Comparison of ENCODE assay signal across 8 mouse cellular contexts in genomic region chr5:113872936-113873912, GRCm38 (mm10). TPM values are rescaled to one million over a fixed set of nuclear protein-coding genes. Genes with fewer than 3 reads are reported as not detected.
DNase-seq lines count a peak whose midpoint lies in the region; ATAC-seq lines count a peak whose summit lies in the region.

No protein-coding gene starts in this region.

- H3K4me3 ChIP-seq in limb, embryonic 12.5 days (replicated peaks): peak overlapping the region; percentile 11
- H3K4me3 ChIP-seq in midbrain, embryonic 12.5 days: peak overlapping the region; percentile 6

- H3K9ac ChIP-seq in limb, embryonic 12.5 days (replicated peaks): peak overlapping the region; percentile 51
- peak overlapping the region; percentile 45 for H3K9ac ChIP-seq in midbrain, embryonic 12.5 days (replicated peaks)

- H3K27me3 ChIP-seq in limb, embryonic 12.5 days: no peaks in the 10 kb centered on the region
- H3K27me3 ChIP-seq in midbrain, embryonic 12.5 days: no peaks in the 10 kb centered on the region

- H3K27ac ChIP-seq in limb, embryonic 12.5 days: peak overlapping the region; percentile 85
- peak overlapping the region; percentile 99 for H3K27ac ChIP-seq in midbrain, embryonic 12.5 days (replicated peaks)

- peaks cover 74% of the 10 kb centered on the region for H3K4me1 ChIP-seq in limb, embryonic 12.5 days (replicated peaks)
- H3K4me1 ChIP-seq in midbrain, embryonic 12.5 days: peaks cover 92% of the 10 kb centered on the region

- peak; percentile 21 to 22 for DNase-seq in spleen, postnatal 36 days (ENCODE audit: low spot score in 2 of 2)
- DNase-seq in spleen, adult 12 weeks (ENCODE audit: low spot score): no peak
- peak; percentile 91 for DNase-seq in embryo, embryonic 10.5 days (ENCODE audit: low spot score)
- DNase-seq in heart, adult 18-20 months: peak; percentile 77 to 88
- DNase-seq in kidney, adult 18-20 months: peak; percentile 43
- DNase-seq in skeletal muscle tissue, adult 2 months (ENCODE audit: low read depth, low spot score): peak; percentile 71

- H3K36me3 ChIP-seq in limb, embryonic 12.5 days: peaks cover 24% of the 10 kb centered on the region; the same call in 1 of the 2 replicates
- H3K36me3 ChIP-seq in midbrain, embryonic 12.5 days: peaks cover 18% of the 10 kb centered on the region

- H3K4me2 ChIP-seq in limb, embryonic 12.5 days: peak overlapping the region; percentile 40
- peak overlapping the region; percentile 43 for H3K4me2 ChIP-seq in midbrain, embryonic 12.5 days (replicated peaks)

- 7% methylated on average over 13 of the region's 15 CpGs for WGBS in limb, embryonic 12.5 days
- WGBS in midbrain, embryonic 12.5 days: 4% methylated on average over 13 of the region's 15 CpGs

- ATAC-seq in limb, embryonic 12.5 days (ENCODE audit: insufficient number of reproducible peaks, insufficient read depth, low FRiP score, low TSS enrichment, low read depth): peak; percentile 78
- peak; percentile 89 for ATAC-seq in midbrain, embryonic 12.5 days (ENCODE audit: low FRiP score, low read depth)

- no peaks in the 10 kb centered on the region for H3K9me3 ChIP-seq in limb, embryonic 12.5 days
- no peaks in the 10 kb centered on the region for H3K9me3 ChIP-seq in midbrain, embryonic 12.5 days

RNA-seq across cellular contexts. Expression of gene Coro1c, which starts 35.3 kb away (rescaled TPM):
- total RNA-seq in heart, adult 18-20 months (2021): 10 to 100 TPM; 30.3 to 33.1 TPM
- 91.1 and 99.4 TPM in 2 replicates for polyA plus RNA-seq in limb, embryonic 12.5 days (2016; fragmentation: Nextera tagmentation; extraction: Ambion mirVana)
- polyA plus RNA-seq in midbrain, embryonic 12.5 days (2016; fragmentation: Nextera tagmentation; extraction: Ambion mirVana): 227 and 244 TPM in 2 replicates

RNA-seq across cellular contexts. Expression of gene Selplg, which starts 40.8 kb away (rescaled TPM):
- 1 to 10 TPM; 4.4 to 7.3 TPM for total RNA-seq in heart, adult 18-20 months (2021)
- 1.4 and 1.8 TPM in 2 replicates for polyA plus RNA-seq in limb, embryonic 12.5 days (2016; fragmentation: Nextera tagmentation; extraction: Ambion mirVana)
- 1.1 and 1.4 TPM in 2 replicates for polyA plus RNA-seq in midbrain, embryonic 12.5 days (2016; fragmentation: Nextera tagmentation; extraction: Ambion mirVana)
